Mouse (Mus musculus) gastrocnemius, postnatal 4 days (tissue): Measurements from ENCODE around the gene Samd4. TPM values are rescaled to one million over a fixed set of nuclear protein-coding genes. Genes with fewer than 3 reads are reported as not detected.
"Not testable (repeated sequence)": the region's sequence is repeated elsewhere in the genome, so short reads cannot be mapped to it uniquely, and the experiment has no call there.

Experiments used
- DNase-seq, 2 experiments: peaks; one replicate each; pipeline ENCODE4 v3.0.0; 2021 to 2022; ENCODE audit warnings: low spot score in 2 of 2, mixed read lengths in 2 of 2
- microRNA-seq: library from miRNA; unstranded; fragments of <30 nt; microRNA quantifications from one replicate; pipeline ENCODE4 v1.2.0, GENCODE M21; 2021
- total RNA-seq, 2 experiments: library from RNA; stranded (reverse); gene quantifications; 2 replicates each; pipeline ENCODE4 v1.2.3; 2021

Samd4 gene
- total RNA-seq, 2 experiments from 2014 or later: 54.5 to 61.9 TPM

DNA sequence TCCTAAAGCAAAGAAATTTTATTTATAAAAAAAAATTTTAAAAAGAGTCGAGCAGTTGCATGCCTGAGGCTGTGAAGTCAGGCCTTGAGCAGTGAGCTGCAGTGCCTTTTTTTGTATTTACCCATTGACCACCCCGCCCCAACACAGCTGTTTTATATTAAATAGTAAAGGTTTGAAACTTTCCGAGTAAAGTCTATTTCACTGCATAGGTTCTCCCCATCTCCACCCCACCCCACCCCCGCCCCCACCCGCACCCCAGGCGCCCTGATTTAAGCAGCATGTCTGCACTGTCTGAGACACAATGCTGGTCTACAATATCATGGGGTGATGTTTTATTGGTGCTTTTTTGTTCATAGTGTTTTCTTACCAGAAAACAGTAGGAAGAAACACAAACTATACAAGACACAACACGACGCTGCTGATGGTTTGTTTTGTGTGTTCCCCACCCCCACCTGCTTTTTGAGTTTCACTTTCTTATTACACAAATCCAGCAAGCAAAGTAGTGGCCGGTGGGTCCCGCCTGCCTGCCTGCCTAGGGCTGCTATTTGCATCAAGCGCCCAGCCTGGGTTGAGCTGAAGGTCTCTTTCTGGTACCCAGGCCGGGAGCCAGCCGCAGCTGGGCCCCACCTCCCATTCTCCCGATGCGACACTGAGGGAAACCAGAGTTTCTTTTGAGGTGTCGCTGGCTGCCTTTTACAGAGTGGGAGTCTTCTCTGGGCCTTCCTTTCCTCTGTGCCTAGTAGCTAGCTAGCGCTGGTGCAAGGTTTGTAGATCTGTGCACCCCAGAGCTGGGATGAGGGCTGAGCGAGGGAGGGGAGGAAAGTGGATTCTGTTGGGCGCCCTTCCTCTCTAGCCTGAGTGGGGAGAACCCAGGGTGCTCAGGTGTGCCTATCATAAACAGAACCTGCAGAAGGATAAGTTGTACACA, 221.9 kb downstream of the Samd4 start:
- DNase-seq: peak in 1 of 2 experiments; percentile 45

DNA sequence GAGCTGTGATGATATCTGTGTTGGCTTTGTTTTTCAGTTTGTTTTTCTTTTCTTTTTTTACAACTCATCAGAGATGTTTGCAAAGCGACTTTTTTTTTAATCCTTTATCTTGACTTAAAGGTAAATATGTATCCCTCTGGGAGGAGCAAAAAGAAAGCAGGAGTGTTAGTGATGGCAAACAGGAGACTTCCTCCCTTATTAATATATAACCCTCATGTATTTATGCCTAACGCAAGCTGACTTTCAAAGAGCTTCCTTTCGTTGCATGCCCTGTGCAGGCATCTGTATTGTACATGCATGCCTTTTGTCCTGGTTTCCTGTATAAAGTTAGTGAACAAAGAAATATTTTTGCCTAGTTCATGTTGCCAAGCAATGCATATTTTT, 222.5 kb downstream of the Samd4 start:
- DNase-seq: no peak

DNA sequence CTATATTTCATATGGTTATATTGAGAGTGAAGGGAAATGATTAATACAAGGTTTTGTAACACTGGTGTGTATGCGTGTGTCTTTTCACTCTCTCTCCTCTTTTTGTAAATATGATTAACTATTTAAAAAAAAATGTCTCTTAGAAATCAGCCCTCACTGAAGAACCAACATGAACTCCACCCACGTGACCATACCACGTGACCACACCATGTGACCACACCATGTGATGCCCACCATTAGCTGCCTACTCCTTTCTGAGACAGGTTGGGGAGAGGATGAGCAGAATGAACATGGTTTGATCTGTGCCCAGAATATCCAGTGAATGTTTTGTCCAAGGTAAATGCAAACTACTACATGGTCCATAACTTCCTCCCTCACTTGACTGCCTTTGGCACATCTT, 223.1 kb downstream of the Samd4 start:
- no peak for DNase-seq

GRCm38 (mm10) chr14:47107461-47107860, 224.8 kb downstream of the Samd4 start:
- no peak for DNase-seq

GRCm38 (mm10) chr14:47110391-47110790, 227.7 kb downstream of the Samd4 start:
- not testable (repeated sequence) for DNase-seq

- DNase-seq: no peak
Measured at GRCm38 (mm10) chr14:47111341-47111740, 228.7 kb downstream of the Samd4 start.

DNA sequence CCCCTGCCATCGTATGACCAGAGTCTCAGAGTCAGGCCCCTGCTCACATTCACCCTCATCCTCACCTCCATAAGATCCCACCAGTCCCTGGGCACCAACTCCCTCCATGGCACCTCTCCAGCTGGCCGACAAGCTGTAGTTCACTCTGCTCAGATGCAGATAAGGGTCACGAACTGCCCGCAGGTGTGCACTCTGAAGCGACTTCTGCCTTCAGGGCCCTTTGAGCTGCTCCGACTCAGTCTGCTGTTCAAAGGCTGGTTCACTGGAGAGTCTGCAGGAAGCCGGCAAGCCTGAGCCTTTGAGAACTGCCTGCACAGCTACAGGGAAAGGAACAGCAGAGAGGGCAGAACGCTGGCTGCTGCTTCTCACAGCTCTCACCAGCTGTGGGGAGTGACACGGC, 232.5 kb downstream of the Samd4 start:
- DNase-seq: no peak

GRCm38 (mm10) chr14:47116062-47116762, 233.6 kb downstream of the Samd4 start:
- no peak for DNase-seq

DNA sequence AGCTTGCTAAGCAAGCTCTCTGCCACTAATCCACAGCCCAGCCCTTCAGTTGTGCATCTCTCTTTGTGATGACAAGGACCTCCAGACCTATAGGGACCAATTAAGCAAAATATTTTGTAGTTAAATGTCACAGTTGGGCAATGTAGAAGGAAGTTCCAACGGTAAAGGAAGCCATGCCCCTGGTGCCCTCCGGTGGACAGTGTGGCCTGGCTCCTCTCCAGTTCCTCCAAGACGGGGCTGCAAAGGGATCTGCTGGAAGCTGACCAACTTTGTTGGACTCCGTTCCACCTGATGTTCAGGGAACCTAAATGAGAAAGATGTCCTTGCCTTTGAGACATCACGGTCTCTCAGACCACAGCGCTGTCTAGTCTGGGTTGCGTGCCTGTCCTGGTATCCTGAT, 234.9 kb downstream of the Samd4 start:
- no peak for DNase-seq

DNA sequence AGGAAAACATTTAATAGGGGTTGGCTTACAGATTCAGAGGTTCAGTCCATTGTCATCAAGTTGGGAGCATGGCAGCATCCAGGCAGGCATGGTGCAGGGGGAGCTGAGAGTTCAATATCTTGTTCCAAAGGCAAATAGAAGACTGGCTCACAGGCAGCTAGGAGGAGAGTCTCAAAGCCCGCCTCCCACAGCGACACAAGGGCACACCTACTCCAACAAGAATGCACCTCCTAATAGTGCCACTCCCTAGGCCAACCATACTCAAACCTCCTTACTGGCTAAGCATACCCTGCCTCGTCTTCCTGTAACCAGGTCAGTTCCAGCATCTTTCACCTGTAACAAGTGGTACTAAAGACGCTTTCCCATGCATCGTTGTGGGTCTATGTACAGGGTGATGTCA, 245.3 kb downstream of the Samd4 start:
- no peak for DNase-seq

GRCm38 (mm10) chr14:47133948-47134347, 251.3 kb downstream of the Samd4 start:
- no peak for DNase-seq

DNA sequence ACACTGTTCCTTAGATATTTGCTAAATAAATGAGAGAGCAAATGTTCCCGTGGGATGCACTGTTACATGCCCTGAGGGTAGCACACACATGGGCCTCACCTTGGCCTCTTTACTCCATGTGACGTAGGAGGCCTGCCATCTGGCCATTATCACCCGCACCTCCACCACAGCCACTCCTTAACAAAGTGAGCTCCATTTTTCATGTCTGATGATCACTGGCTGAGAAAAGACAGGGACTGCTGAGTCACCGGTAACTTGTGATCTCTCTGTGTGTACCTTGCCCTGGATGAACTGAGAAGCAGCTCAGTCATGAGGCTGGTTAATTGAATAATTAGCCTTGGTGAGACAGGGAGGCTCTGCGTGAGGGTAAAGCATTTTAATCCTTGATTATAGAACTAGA, 254.0 kb downstream of the Samd4 start:
- no peak for DNase-seq

GRCm38 (mm10) chr14:47138853-47139252, 256.2 kb downstream of the Samd4 start:
- no peak for DNase-seq

DNA sequence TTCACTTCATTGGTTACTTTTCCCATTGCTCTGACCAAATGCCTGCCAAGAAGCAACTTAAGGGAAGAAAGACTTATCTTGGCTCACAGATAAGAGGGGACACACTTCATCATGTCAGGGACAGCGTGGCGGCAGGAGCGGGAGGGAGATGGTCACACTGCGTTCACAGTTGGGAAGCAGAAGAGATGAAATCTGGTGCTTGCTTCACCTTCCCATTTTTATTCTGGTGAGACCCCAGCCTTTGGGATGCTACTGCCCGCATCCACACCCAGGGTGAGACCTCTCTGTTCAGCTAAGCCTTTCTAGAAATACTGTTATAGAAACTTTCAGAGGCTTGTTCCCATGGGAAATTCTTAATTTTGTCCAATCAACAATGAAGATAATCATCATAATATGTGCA, 261.7 kb downstream of the Samd4 start:
- DNase-seq: no peak

- no peak for DNase-seq
Measured at GRCm38 (mm10) chr14:47151306-47151705, 268.7 kb downstream of the Samd4 start.

- DNase-seq: no peak
Measured at GRCm38 (mm10) chr14:47154303-47154702, 271.6 kb downstream of the Samd4 start.

Small RNA genes within 50 kb of the gene (microRNA-seq; reads per million reads assigned to microRNA genes)
- 24.3 reads per million, percentile 37 among the genes with 10 or more reads in this experiment for gene Mir378c

Other genes with a start within 250 kb of the Samd4 start
- gene Cdkn3, start 122.3 kb upstream of the Samd4 start, total RNA-seq: 10 to 100 TPM in 1 of 2 experiments, 1 to 10 TPM in 1; 7.2 to 10.1 TPM
- gene Cnih1, start 94.4 kb upstream of the Samd4 start, total RNA-seq: 10 to 100 TPM; 74.7 to 75.5 TPM
- gene Gmfb, start 60.6 kb upstream of the Samd4 start, total RNA-seq: 10 to 100 TPM; 45.0 to 49.5 TPM
- 10 to 100 TPM; 31.2 to 33.3 TPM for gene Cgrrf1, start 50.7 kb upstream of the Samd4 start, total RNA-seq